Mouse (Mus musculus) limb, embryonic 13.5 days (tissue): Measurements from ENCODE around the gene Pmpca. TPM values are rescaled to one million over a fixed set of nuclear protein-coding genes. Genes with fewer than 3 reads are reported as not detected.

Experiments
- ATAC-seq: fragments of 200-750 bp; cut with Nextera tagmentation; 2 replicates; pipeline ENCODE4 v1.8.0; 2017; ENCODE audit warnings: low read depth, moderate number of reproducible peaks, moderate TSS enrichment; ENCODE audit not compliant: low FRiP score
- H3K27ac ChIP-seq: fragments of 300-500 bp; sonication (generic); 2 replicates; pipeline ENCODE4 v1.5.1; 2015; ENCODE audit warnings: inconsistent platforms, mild to moderate bottlenecking, moderate library complexity
- H3K27me3 ChIP-seq: fragments of 300-500 bp; sonication (generic); 2 replicates; pipeline ENCODE4 v1.6.1; 2015; ENCODE audit warnings: mild to moderate bottlenecking, inconsistent platforms
- H3K36me3 ChIP-seq: fragments of 300-500 bp; sonication (generic); 2 replicates; pipeline ENCODE4 v1.6.1; 2015; ENCODE audit warnings: inconsistent platforms, mild to moderate bottlenecking, moderate library complexity
- H3K4me1 ChIP-seq: fragments of 300-500 bp; sonication (generic); 2 replicates; pipeline ENCODE4 v1.6.1; 2015; ENCODE audit warnings: inconsistent platforms
- H3K4me2 ChIP-seq: fragments of 300-500 bp; sonication (generic); replicated peaks from 2 replicates; pipeline ENCODE4 v1.6.1; 2015; ENCODE audit warnings: inconsistent platforms, mild to moderate bottlenecking, moderate library complexity
- H3K4me3 ChIP-seq: fragments of 300-500 bp; sonication (generic); 2 replicates; pipeline ENCODE4 v1.5.1; 2015; ENCODE audit warnings: moderate library complexity, mild to moderate bottlenecking, inconsistent platforms
- H3K9ac ChIP-seq: fragments of 300-500 bp; sonication (generic); 2 replicates; pipeline ENCODE4 v1.6.1; 2015; ENCODE audit warnings: mild to moderate bottlenecking, inconsistent platforms
- H3K9me3 ChIP-seq: fragments of 300-500 bp; sonication (generic); 2 replicates; pipeline ENCODE4 v1.6.1; 2016; ENCODE audit warnings: inconsistent platforms
- WGBS: fragments of 180-500 bp; shearing (Covaris S2); methylation state at CpG from one replicate; pipeline ENCODE4 v1.1.7; 2015; 5-methylcytosine and 5-hydroxymethylcytosine counted together
- polyA plus RNA-seq: library from polyadenylated mRNA; unstranded; fragments of >200 nt; fragmentation: Nextera tagmentation; extraction: Ambion mirVana; gene quantifications from 2 replicates; pipeline ENCODE4 v1.2.1, GENCODE M21; 2015

Gene Pmpca
- polyA plus RNA-seq, 1 experiment from 2014 or later = 101 TPM

DNA sequence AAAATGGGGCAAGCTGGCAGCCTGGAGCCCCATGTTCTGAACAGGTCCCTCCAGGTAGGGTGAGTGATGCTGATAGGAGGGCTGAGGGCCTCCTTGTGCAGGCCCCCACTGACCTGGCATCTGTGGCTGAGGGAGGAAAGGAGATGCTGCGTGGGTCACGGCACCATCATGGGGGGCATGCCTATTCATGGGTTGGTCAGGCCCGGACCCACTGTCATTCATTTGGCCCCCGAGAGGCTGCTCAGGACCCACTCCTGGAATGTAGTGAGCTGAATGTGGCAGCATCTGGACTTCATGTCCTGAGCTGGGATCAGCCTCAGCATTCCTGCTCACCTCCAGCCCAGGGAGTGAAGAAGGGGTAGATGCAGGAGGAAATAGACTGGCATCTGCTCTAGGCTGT lies 52.1 kb downstream of the Pmpca start:
- Histone ChIP-seq H3K27me3 (no peaks in the 10 kb centered on the region), H3K4me2 (no peak overlapping the region), H3K9me3 (no peaks in the 10 kb centered on the region), H3K36me3 (peaks cover 53% of the 10 kb centered on the region), H3K9ac (no peak overlapping the region), H3K4me3 (no peak overlapping the region), H3K4me1 (peaks cover 32% of the 10 kb centered on the region), H3K27ac (no peak overlapping the region)
- WGBS = 92% methylated on average over 4 of the region's 4 CpGs
- no peak for ATAC-seq

GRCm38 (mm10) chr2:26441688-26442087 lies 52.5 kb downstream of the Pmpca start:
- 71% methylated on average over 5 of the region's 5 CpGs for WGBS
- H3K36me3 ChIP-seq = peaks cover 52% of the 10 kb centered on the region
- H3K4me2 ChIP-seq = no peak overlapping the region
- no peak overlapping the region for H3K27ac ChIP-seq
- no peak overlapping the region for H3K4me3 ChIP-seq
- H3K9me3 ChIP-seq = no peaks in the 10 kb centered on the region
- peaks cover 36% of the 10 kb centered on the region for H3K4me1 ChIP-seq
- no peaks in the 10 kb centered on the region for H3K27me3 ChIP-seq
- no peak for ATAC-seq
- no peak overlapping the region for H3K9ac ChIP-seq

GRCm38 (mm10) chr2:26442843-26443242 lies 53.7 kb downstream of the Pmpca start:
- peaks cover 36% of the 10 kb centered on the region for H3K4me1 ChIP-seq
- no peak overlapping the region for H3K4me3 ChIP-seq
- peaks cover 41% of the 10 kb centered on the region for H3K36me3 ChIP-seq
- peak overlapping the region; percentile 89 for H3K4me2 ChIP-seq
- no peak for ATAC-seq
- H3K9me3 ChIP-seq = no peaks in the 10 kb centered on the region
- H3K9ac ChIP-seq = peak overlapping the region; percentile 1; the same call in 1 of the 2 replicates
- WGBS = 93% methylated on average over 1 of the region's 1 CpGs
- no peak overlapping the region for H3K27ac ChIP-seq
- H3K27me3 ChIP-seq = no peaks in the 10 kb centered on the region

DNA sequence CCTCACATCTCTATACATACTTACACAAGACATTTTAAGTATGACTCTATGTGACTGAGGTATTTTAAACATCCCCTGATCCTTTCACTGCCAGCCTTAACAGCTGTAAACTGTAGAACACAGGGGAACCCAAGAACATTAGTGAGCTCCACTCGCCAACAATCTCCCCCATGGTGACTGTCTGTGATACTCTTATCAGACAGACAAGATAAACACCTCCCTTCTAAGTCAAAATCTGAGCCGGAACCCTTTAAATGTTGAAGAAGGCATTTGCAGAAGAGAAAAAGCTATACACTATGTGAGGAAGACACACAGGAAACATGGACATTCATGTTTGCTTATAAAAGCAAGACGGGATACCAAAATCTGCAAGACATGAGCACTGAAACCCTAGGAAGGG lies 54.7 kb downstream of the Pmpca start:
- Histone ChIP-seq H3K36me3 (peaks cover 30% of the 10 kb centered on the region), H3K27me3 (no peaks in the 10 kb centered on the region), H3K4me1 (peaks cover 32% of the 10 kb centered on the region), H3K4me2 (peak overlapping the region; percentile 89), H3K4me3 (peak overlapping the region; percentile 92), H3K9ac (peak overlapping the region; percentile 92), H3K9me3 (no peaks in the 10 kb centered on the region), H3K27ac (no peak overlapping the region)
- no peak for ATAC-seq
- WGBS = 39% methylated on average over 3 of the region's 3 CpGs

GRCm38 (mm10) chr2:26444368-26444767 lies 55.2 kb downstream of the Pmpca start:
- H3K9me3 ChIP-seq = no peaks in the 10 kb centered on the region
- WGBS = 4% methylated on average over 15 of the region's 15 CpGs
- H3K27ac ChIP-seq = peak overlapping the region; percentile 80
- H3K4me3 ChIP-seq = peak overlapping the region; percentile 92
- peak overlapping the region; percentile 89 for H3K4me2 ChIP-seq
- H3K4me1 ChIP-seq = peaks cover 32% of the 10 kb centered on the region
- peaks cover 25% of the 10 kb centered on the region for H3K36me3 ChIP-seq
- H3K9ac ChIP-seq = peak overlapping the region; percentile 92
- no peaks in the 10 kb centered on the region for H3K27me3 ChIP-seq
- no peak for ATAC-seq

DNA sequence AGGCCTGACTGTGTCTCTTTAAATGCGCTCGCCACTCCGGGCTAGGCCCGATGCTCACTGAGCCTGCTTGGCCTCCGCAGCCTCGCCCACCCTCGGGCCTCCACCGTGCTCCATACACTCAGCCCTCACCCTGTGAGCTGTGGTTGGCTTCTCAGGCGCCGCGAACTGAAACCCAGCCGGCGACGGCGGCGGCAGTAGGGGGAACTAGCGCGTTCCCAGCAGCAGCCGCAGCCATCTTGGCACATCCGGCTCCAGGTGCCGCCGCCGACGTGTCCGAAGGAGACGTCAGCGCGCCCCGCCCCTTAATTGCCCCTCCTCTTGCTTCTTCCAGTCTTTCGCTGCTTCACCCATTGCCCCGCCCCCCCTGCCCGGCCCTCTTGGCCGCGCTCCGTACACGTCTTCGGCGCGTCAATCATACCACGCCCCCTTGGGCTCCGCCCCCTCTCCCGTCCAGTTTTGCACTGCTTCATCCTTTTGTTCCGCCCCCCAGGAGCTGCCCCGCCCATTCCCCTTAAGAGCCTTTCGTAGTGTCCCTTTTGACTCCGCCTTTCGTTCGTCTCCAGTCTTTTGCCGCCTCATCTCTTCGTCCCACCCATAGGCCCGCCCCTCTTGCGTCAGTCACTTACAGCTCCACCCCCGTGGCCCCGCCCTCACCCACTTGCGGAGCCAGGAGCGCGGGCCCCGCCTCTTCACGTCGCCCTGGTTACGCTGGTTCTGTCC lies 56.0 kb downstream of the Pmpca start, which contains the start of gene Sec16a:
Sec16a (minus strand) TSS at position 271 of the 720 bp plus-strand sequence.
- Histone ChIP-seq H3K4me3 (peak within 1 kb of the TSS; percentile 92), H3K4me1 (peaks cover 32% of the 10 kb centered on the region), H3K36me3 (peaks cover 18% of the 10 kb centered on the region), H3K4me2 (peak within 1 kb of the TSS; percentile 96), H3K27ac (peak within 1 kb of the TSS; percentile 82), H3K9ac (peak within 1 kb of the TSS; percentile 92), H3K9me3 (no peaks in the 10 kb centered on the region), H3K27me3 (no peaks in the 10 kb centered on the region)
- 1% methylated on average over 58 of the region's 61 CpGs for WGBS
- ATAC-seq = peak; percentile 93

DNA sequence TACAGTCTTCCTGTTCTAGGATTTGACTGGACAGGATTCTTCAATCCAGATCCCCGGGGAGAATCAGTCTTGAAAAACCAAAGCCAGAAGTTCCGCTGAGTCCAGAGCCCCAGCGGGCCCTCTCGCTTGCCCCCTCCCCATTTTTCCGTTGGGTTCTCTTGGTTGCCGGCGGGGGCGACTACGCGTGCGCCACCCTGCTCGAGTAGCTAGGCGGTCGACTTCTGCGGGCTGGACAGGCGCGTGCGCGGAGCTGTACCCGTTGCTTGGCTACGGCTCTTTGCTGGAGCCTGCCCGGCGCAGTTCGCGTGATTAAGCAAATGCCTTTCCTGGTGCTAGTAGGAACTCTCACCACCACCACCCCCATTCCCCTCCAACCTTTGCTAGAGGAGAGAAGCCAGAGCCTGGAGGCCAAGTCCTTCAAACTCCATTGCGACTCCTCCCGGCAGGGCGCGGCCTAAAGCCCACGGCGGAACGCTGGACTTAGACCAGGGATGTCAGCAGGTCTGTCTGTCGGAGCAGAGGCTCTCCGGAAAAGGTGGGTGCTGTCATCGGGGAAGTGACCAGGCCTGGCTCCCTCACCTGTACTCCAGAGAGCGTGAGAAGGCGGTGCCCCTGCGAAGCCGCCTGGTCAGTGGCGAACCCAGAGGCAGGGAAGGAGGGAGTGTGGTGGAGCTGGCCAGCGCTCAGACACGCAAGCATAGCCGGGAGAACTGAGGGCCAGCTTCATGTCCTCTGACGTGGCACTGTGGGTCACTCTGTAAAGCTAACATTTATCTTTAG lies 56.7 kb downstream of the Pmpca start:
- Histone ChIP-seq H3K36me3 (peaks cover 10% of the 10 kb centered on the region), H3K9ac (peak overlapping the region; percentile 80), H3K27me3 (no peaks in the 10 kb centered on the region), H3K4me1 (peaks cover 32% of the 10 kb centered on the region), H3K27ac (peak overlapping the region; percentile 82), H3K4me2 (peak overlapping the region; percentile 96), H3K9me3 (no peaks in the 10 kb centered on the region), H3K4me3 (peak overlapping the region; percentile 92)
- peak; percentile 91 for ATAC-seq
- WGBS = under 1% methylated on average over 44 of the region's 44 CpGs

GRCm38 (mm10) chr2:26446671-26447070 lies 57.5 kb downstream of the Pmpca start:
- peak overlapping the region; percentile 92 for H3K4me3 ChIP-seq
- no peaks in the 10 kb centered on the region for H3K9me3 ChIP-seq
- H3K4me2 ChIP-seq = peak overlapping the region; percentile 96
- ATAC-seq = no peak
- 70% methylated on average over 4 of the region's 4 CpGs for WGBS
- no peak overlapping the region for H3K27ac ChIP-seq
- peaks cover 2% of the 10 kb centered on the region for H3K36me3 ChIP-seq
- H3K4me1 ChIP-seq = peaks cover 32% of the 10 kb centered on the region
- peak overlapping the region; percentile 80 for H3K9ac ChIP-seq
- no peaks in the 10 kb centered on the region for H3K27me3 ChIP-seq

Other genes with a start within 250 kb of the Pmpca start
- not detected in 2 replicates for gene Lhx3, start 181.1 kb upstream of the Pmpca start, polyA plus RNA-seq
- 14.9 and 16.0 TPM in 2 replicates for gene Qsox2, start 151.8 kb upstream of the Pmpca start, polyA plus RNA-seq
- 0.04 TPM in 1 of 2 replicates, not detected in the other for gene Ccdc187, start 94.8 kb upstream of the Pmpca start, polyA plus RNA-seq
- 61.5 and 66.6 TPM in 2 replicates for gene Gpsm1, start 73.8 kb upstream of the Pmpca start, polyA plus RNA-seq
- gene Dnlz, start 37.2 kb upstream of the Pmpca start, polyA plus RNA-seq = 28.8 and 29.0 TPM in 2 replicates
- 0.67 and 1.5 TPM in 2 replicates for gene Card9, start 28.4 kb upstream of the Pmpca start, polyA plus RNA-seq
- gene Snapc4, start 8.7 kb upstream of the Pmpca start, polyA plus RNA-seq = 29.3 and 36.1 TPM in 2 replicates
- 141 and 146 TPM in 2 replicates for gene Entr1, start within 50 bp of the Pmpca start, polyA plus RNA-seq
- gene Inpp5e, start 19.9 kb downstream of the Pmpca start, polyA plus RNA-seq = 25.7 and 26.7 TPM in 2 replicates
- 24.9 and 28.1 TPM in 2 replicates for gene Sec16a, start 55.9 kb downstream of the Pmpca start, polyA plus RNA-seq
- 13.7 and 15.5 TPM in 2 replicates for gene Notch1, start 127.3 kb downstream of the Pmpca start, polyA plus RNA-seq
- gene Egfl7, start 190.7 kb downstream of the Pmpca start, polyA plus RNA-seq = 103 and 105 TPM in 2 replicates
- not detected in 2 replicates for gene Gm20532, start 197.3 kb downstream of the Pmpca start, polyA plus RNA-seq
- gene Agpat2, start 215.1 kb downstream of the Pmpca start, polyA plus RNA-seq = 23.1 and 24.6 TPM in 2 replicates
- gene Fam69b, start 239.1 kb downstream of the Pmpca start, polyA plus RNA-seq = 61.0 and 61.5 TPM in 2 replicates